Mouse (Mus musculus) layer of hippocampus, postnatal 10 days (tissue): ENCODE results near the gene Sox3. TPM values are rescaled to one million over a fixed set of nuclear protein-coding genes. Genes with fewer than 3 reads are reported as not detected.

Source experiments
- DNase-seq, 2 experiments: peaks; one replicate each; pipeline ENCODE4 v3.0.0; 2021; ENCODE audit warnings: low spot score in 2 of 2
- long read RNA-seq: library from polyadenylated mRNA; stranded (forward); transcript quantifications from one replicate; pipeline ENCODE4 v2.0.0, GENCODE M21; 2023
- total RNA-seq, 2 experiments: library from RNA; stranded (reverse); gene quantifications; 2 replicates each; pipeline ENCODE4 v1.2.3; 2021

Sox3 gene
- total RNA-seq: 1 to 10 TPM; 6.1 to 7.4 TPM
- long read RNA-seq, partial matches to known transcripts: 0 of 4 reads
- long read RNA-seq, other reads (novel, unspliced or antisense): 0 of 4 reads

DNA sequence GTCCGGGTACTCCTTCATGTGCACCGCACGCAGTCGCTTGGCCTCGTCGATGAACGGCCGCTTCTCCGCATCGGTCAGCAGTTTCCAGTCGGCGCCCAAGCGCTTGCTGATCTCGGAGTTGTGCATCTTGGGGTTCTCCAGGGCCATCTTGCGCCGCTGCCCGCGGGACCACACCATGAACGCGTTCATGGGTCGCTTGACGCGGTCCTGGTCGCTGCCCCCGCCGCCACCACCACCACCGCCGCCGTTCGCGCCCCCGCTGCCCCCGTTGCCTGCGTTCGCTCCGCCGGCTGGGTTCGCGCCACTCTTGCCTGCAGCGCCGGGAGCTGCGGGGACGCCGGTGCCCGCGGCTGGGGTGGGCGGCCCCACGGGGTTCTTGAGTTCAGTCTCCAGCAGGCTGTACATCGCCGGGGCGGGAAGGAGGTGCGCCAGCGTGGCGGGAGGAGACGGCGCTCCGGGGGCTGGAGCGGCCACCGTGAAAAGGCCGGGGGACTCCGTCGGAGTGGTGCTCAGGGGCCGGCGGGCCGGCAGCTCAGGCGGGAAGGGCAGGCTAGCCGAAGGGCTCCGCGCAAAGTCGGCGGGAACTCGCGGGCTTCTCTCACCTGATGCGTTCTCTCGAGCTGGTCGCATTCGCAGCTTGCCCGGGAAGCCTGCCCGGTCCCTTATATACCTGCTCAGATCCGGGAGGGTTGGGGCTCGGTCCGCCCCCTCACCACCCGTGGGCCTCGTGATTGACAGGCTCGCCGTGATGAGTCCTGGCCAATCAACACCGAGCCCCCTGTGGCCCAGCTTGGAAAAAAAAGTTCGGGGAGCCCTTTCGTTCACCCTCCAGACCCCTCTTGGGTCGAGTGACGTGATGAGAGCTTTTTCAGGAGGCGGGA is at the start of gene Sox3:
TSS of gene Sox3 (minus strand) at position 630 of the 881 bp plus-strand sequence.
- peak; percentile 17 to 56 for DNase-seq

GRCm38 (mm10) chrX:60940225-60940624 is 47.0 kb upstream of the Sox3 start:
- no peak for DNase-seq

DNA sequence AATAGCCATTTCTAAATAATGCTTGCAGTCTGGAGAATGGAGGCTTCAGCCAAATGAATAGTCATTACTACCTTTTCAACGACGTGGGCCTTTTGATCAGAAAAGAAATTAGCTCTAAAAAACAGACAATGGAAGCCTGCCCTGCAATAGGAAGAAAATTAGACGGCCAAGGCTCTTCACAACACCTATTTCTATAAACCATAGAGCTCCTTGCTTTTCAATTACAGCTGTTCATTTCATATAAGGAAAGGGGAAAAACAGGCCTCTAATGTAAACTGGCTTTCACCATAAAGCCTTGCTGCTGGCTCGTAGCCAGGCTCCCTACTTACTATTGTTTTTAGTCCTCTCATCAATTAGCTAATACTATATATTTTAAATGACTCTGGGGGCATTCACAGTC is 6.3 kb upstream of the Sox3 start:
- no peak for DNase-seq

DNA sequence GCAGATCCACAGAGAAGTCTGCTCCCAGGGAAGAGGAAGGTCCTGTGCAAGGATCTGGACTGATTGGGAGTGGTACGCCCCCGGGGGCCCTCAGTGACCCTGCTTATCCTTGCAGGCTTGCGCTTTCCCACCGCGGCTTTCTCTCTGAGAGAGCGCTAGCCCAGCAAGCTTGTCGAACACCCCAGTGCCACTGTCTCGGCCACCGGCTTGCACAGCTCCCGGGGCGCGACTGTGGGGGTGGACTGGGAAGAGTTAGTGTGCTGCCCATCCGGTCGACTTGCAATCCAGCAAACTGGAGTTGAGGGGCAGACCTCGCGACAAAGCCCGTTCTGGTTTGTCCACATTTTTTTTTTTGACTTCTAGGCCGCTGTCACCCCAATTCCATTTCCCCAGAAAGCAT is 5.4 kb upstream of the Sox3 start:
- no peak for DNase-seq

- DNase-seq: no peak
Observed at GRCm38 (mm10) chrX:60896296-60896695, 3.1 kb upstream of the Sox3 start.

DNA sequence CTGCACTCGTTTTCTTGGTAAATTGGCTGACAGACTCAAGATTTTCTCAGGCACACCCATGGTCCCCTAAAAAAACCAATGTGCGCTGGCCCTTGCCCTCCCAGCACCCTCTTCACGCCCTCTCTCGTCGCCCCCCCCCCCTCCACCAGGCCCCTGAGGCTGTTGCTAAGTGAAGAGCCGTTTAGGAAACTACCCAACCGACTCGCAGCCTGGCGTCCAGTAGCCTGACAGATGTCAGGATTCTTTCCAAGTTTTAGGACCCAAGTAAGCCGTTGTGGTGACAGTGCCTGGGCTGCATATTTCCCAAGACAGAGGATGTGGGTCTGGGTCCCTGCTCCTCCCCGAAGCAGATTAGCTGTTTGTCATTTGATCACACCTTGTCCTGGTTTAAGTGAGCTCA is 2.2 kb upstream of the Sox3 start:
- no peak for DNase-seq

DNA sequence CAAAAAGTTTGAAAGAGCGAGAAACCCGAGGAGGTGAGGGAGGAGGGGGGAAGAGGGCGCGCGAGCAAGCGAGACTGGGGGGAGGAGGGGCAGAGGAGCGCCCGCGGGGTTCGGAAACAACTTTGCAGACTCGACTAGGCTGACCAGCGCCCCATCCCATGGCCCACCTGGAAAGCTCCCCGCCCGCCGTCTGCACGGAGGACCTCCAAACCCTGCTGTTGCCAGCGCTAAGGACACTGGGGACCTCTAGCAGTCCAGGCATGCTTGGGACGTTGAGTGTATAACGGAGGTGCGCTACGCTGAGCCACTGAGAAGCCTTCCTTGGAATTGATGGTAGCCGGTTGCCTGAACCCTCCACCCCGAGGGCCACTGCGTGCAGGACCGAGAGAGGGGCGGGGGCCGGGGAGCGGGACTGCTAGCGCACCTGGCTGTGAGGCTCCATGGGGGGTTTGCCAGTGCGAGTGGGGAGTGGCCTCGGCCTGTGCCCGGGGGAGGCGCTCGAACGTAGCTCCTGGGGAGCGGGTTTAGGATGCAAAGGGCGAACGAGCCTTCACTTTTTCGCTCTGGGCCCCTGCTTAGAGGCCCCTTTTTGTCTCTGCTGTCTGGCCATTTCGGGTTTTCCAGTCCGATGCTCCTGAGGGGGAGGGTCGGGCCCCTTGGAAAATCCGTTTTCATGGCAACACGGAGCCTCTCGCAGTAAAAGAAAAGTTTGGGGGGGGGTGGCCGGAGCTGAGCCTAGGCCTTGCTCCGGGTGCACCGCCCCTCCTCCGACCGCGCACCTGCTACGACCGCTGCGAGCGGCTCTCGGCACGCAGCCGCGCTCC is 702 bp upstream of the Sox3 start:
- no peak for DNase-seq

GRCm38 (mm10) chrX:60892098-60892800 is 981 bp downstream of the Sox3 start:
- DNase-seq: peak; percentile 28 to 47

DNA sequence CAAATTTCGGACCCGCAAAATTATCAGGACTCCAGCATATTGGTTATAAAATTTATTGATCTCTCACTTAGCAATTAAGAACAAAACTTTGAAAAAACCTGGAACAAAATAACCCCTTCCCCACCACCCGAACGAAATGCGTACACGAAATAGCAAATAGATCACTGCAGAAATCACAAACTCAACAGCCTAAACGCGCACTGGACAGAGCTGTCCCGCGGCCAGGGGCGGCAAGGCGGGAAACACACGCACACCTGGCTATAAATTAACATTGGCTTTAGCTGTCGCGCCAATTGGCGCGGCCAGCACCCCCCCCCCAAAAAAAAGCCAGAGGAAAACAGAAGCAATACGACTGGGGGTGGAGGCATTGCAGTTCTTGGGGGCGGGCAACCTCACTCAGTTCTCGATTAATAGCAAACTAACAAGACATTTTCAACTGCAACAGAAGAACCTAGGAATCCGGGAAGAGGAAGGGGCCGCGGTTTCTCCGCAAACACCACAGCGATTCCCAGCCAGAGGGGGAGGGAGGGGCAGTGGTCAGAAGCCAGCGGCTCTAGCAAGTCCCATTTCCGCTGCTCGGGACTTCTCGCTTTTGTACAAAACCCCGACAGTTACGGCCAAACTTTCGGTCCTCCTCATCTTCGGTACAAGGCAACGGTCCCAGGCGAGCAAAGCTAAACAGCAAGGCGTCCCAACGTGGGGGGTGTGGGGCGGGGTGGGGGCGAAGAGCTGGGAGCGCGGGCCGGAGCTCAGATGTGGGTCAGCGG is 1.7 kb downstream of the Sox3 start:
- no peak for DNase-seq

GRCm38 (mm10) chrX:60890651-60891050 is 2.6 kb downstream of the Sox3 start:
- DNase-seq: no peak

GRCm38 (mm10) chrX:60889956-60890485 is 3.2 kb downstream of the Sox3 start:
- no peak for DNase-seq
